In the genomic region with DNA sequence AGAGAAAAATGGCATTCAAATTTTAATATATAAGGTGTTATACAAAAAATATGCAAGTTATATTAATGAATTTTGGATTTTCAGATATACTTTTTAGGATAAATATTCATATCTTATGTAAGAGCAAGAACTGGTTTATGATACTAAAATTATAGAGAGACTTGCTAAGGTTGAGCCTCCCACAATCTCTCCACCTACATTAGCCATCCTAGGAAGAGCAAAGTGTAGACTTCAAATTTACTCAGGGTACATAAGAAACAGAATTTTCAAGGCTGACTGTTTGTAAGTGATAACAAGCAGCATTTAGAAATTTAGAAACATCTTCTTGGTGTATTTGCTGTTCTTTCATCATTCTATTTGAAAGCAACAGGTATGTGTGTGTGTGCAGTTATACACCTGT, we compare ENCODE assay signal across 23 mouse cellular contexts.
"Had no signal": no experiment of that assay in that cellular context is flagged by ENCODE, and none has a peak within 500 bp of the region (broad histone marks: within the 10 kb centered on the region; RNA-seq: fewer than 3 reads in every experiment).

No protein-coding gene starts in this region.

- H3K4me3 ChIP-seq: heart, adult 2 months; heart, embryonic 13.5 days; heart, embryonic 15.5 days; hindbrain, embryonic 13.5 days; hindbrain, embryonic 15.5 days; limb, embryonic 10.5 days; limb, embryonic 12.5 days; liver, embryonic 13.5 days had no signal

- DNase-seq: forebrain, postnatal 0 days; gastrocnemius, postnatal 14 days; gastrocnemius, postnatal 36 days; heart, adult 11 months; heart, adult 2 months; heart, postnatal 14 days; heart, postnatal 36 days; kidney, adult 18-20 months; kidney, adult 8-10 months; kidney, postnatal 10 days; kidney, postnatal 25 days; kidney, postnatal 4 days; layer of hippocampus, adult 9-11 months; liver; liver, embryonic 13.5 days had no signal

- ATAC-seq: forebrain, postnatal 0 days; hindbrain, postnatal 0 days; intestine, embryonic 16.5 days had no signal

- H3K27ac ChIP-seq: heart, adult 2 months; heart, embryonic 13.5 days; heart, embryonic 15.5 days; hindbrain, embryonic 13.5 days; hindbrain, embryonic 15.5 days; hindbrain, postnatal 0 days; limb, embryonic 10.5 days; limb, embryonic 12.5 days; liver, embryonic 13.5 days had no signal
